Mouse (Mus musculus) c-Kit-positive CD71-positive TER-119-positive erythroid progenitor cells, embryonic 14.5 days (primary cell): ENCODE measurements around the gene Csrp1.

ENCODE experiments used
- DNase-seq: peaks from one replicate; pipeline ENCODE4 v3.0.0-alpha.2; 2013; ENCODE audit warnings: low spot score

The Csrp1 gene

DNA sequence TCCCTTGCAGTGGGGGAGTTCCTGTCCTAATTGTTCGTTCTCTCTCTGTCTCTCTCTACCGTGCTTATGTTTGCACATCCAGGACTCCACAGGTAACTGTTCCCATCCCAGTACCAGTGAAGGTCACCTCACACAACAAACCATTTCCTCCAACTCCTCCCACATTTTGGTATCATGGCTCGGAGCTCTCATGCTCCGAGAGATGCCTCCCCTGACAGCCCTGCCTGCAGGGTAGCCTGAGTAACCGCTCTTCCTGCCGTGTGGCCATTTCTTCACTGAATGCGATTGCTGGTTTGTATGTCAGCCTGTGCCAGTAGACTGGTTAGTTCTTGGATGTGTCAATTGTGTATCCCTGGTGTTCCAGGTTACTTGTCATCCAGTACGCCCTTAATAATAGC, 51.7 kb downstream of the Csrp1 start:
- DNase-seq: no peak

DNA sequence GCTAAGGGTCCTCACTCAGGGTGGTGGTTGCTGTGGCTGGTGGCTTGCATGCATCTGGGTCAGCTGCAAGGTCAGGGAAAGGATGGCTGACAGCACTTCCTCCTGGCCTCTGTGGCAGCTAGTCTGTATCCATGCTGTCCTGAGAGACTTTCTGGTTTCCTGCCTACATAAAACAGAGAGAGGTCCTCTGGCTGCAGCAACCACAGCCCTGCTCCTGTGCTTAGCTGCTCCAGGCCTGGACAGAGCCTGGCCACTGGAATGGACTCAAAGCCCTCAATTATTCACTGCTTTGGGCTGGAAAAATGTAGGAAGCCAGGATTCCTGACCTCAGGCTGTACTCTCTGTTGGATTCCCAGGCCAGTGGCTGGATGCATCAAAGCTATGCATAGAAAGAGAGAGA, 56.7 kb downstream of the Csrp1 start:
- no peak for DNase-seq

DNA sequence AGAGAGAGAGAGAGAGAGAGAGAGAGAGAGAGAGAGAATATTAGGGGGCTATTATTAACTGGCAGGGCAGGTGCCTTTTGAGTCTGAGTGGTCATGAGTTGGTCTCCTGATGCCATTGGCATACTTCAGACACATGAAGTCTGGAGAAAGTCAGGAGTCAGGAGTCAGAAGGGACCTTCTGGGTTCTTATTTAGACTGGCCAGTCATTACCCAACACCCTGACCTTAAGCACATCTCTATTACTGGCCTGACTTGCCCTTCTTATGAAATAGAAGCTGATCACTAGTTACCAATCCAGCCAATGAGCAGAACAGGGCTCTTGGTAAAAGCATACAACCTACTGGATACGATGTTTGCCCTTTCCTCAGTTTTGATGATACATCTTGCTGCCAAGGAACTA, 57.2 kb downstream of the Csrp1 start:
- DNase-seq: no peak

DNA sequence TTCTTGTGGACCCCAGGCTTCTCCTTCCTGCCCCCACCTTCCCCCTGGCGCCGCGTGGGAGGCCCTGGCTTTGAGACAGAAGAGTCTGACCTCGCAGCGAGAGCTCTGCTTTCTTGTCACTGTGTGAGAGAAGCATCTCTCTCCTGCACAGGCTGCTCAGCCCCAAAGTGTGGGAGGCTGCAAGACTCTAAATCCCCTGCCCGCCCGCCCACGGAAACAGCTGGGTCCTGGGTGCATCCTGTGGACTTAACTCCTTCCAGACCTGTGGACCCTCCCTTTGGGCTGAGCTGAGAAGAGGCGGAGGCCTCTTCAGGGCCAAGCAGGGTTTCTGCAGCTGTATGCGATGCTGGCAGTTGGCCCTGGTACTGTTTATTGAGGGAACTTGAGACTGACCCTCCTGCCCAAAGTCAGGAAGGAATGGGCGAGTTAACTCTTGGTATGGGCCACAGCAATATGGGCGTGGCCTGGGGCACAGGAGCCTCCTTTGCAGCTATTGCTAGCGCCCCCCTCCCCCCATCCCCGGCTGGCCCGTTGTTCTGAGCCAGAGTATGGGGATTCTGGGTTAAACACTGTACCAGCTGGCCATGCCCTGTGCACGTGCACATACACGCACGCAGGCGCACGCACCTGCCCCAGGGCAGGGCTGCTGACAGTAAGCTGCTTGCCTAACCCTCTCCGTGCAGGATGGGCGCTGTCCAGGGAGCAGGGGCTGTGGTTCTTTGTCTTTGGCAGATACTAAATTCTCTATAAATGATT, 59.1 kb downstream of the Csrp1 start, which contains the start of gene Tnni1:
Gene Tnni1 (plus strand): TSS at position 655 of the 756 bp plus-strand sequence.
- DNase-seq: no peak

DNA sequence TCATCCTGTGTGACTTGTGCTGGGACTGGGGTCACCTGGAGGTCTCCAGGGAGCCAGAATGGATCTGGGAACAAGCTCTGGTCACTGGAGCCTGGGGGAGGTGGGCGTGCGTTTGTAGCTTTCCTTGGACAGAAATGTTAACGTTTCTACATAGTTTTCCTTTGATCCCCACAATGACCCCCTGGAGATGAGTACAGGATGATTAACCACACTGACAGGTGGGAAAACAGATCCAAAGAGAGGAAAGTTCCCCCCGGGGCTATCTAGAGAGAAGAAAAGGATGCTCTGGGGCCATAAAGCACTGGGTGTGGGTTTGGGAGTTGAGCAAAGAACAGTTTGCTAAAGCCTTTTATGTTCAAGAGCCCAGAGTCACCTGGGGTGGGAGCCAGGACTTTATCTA, 60.8 kb downstream of the Csrp1 start:
- DNase-seq: no peak

DNA sequence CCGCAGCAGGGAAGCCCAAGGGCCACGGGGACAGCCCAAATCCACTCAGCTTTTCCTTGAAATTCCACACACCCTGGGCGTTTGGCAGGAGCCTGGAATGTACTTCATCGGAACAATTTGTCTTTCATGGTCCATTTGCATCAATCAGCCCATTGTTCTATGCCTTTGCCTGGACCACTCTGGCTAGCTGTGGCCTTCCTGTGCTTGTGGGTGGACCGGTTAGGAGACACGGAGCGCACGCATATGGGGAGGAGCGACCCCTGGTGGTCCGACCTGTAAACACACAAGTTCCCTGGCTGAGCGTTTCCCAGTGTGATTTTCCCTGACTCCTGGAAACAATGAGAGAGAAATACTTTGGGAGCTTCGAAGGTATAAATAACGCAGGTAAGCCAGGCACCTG, 61.4 kb downstream of the Csrp1 start:
- peak; percentile 68 for DNase-seq

DNA sequence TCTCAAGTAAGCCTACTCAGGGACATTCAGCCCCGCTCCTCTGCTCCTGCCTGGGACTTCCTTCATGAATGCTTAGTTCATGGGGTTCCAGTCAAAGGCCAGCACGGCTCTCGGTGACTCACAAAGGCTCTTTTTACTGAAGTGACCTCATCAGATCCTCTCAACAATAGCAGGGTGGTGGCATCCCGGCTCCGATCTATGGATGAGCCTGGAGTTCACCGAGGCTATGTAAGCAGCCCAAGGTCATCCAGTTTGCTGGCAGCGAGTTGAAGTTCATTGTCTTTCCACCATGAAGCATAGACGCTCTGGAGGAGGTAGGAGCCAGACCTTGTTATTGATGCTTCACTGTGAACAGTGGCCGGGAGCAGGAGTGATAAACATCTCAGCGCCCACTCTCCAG, 63.0 kb downstream of the Csrp1 start:
- no peak for DNase-seq

DNA sequence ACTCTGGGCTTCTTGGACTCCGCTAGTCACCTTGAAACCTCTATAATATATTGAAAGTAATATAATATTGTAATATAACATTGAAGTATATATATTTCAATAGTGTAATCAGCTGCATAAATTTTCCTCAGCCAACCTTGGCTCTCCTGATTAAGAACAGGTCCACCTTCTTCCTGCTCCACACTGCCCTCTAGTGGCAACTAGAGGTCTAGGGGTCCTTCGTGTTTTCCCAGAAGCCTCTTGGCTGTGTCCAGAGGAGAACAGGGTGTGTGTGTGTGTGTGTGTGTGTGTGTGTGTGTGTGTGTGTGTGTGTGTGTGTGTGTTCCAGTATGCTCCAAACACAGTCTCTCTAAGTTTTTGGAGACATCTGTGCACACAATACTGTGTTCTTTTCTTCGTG, 67.9 kb downstream of the Csrp1 start:
- DNase-seq: peak; percentile 88

DNA sequence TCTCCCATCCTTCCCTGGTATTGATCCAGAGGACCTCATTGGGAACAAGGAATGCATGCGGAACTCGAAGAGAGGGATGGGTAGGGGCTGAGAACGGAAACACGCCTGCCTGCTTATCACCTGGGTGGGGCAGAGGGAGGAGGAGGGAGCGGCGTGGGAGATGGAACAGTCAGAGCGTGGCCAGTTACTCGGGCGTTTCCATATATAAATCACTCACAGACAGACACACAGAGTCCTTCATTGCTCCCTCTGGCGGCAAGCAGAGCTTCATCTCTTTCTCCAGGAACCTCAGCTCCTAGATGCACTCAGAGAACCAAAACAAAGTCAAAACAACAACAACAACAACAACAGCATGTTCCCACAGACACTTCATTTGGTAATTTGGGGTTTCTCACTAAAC, 68.8 kb downstream of the Csrp1 start:
- peak; percentile 47 for DNase-seq

DNA sequence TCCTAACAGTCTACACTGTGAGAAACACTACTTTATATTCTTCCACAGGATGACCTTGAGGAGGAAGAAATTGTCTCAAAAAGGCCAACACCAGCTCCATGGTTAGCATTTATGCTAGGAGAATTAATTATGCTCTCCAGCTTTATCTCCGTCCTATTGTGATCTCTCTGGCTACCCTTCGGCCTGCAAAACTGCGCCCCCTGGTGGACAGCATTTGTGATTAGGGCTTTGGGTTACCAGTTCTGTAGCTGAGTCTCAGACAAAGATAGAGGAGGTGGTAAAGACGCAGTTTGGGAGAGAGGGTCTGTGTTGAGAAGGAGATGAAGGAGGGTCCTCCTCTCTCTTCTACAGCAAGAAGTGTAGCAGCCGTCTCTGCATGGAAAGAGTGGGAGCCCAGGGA, 70.0 kb downstream of the Csrp1 start:
- DNase-seq: peak; percentile 73

DNA sequence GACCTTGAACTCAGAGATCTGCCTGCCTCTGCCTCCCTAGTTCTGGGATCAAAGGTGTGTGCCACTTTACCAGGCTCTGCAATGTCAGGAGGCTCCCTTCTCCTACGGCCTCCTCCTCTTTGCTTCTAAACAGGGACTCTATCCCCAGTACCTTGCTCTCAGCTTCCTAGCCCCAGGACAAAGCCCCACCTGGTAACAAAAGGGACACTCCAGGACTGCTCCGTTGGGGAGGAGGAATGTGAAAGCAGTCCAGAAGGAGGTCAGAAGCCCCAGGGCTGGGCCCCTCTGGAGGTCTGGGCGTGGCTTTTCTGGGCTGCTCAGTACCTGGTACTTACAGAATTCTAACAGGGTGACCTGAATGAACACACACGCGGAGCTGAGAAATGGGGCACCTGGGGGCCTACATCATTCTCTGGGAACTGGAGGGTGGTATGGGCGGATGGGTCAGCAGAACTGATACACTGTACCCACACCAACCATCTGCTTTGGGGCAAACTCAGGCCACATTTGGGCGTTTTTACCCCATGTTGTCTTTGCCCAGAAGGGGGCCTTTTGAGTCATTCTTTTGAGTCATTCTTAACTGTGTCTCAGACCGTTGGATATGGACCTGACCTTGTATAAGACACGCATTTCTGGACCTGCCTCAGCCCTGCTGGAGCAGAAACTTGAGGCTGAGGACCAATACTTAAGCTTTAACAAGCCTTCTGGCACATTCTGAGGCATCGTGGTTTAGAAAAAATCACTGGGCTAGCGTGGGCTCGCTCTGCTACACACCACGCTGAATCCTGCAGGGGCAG, 72.5 kb downstream of the Csrp1 start:
- no peak for DNase-seq

DNA sequence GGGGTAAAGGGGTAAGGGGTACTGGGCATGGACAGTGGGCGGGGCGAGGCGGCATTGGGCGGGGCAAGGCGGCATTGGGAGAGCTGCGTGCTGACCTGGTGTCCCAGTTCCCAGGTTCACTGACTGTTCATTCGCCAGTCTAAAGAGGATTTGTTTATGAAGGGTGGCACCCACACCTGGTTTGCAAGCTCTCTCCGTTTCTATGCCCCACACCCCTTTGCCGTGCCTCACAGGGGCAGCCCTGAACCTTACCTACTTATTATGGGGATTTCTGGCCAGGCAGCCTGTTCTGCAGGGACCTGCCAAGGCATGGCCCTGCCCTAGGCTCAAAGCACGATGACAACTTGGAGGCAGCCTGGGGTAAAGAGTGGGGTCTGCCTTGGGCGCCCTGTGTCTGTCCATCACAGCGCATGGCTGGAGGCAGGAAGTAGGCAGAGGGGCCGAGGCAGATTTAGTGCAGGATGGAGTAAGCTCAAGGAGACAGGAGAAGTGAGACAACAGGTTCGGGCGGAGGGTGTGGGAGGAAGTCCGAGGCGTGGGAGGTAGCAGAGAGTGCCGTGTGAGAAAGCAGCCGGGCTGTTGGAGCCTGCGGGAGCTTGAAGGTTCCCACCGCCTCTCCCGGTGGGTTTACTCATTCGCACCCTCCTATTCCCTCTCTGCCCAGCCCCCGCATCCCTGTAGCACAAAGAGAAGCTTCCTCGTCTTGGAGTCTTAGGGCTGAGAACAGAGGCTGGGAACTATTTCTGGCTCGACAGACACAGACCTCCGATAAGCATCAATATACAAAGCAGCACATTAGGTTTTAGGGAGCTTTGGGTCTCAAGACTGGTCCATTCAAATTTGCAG, 73.7 kb downstream of the Csrp1 start:
- DNase-seq: no peak

DNA sequence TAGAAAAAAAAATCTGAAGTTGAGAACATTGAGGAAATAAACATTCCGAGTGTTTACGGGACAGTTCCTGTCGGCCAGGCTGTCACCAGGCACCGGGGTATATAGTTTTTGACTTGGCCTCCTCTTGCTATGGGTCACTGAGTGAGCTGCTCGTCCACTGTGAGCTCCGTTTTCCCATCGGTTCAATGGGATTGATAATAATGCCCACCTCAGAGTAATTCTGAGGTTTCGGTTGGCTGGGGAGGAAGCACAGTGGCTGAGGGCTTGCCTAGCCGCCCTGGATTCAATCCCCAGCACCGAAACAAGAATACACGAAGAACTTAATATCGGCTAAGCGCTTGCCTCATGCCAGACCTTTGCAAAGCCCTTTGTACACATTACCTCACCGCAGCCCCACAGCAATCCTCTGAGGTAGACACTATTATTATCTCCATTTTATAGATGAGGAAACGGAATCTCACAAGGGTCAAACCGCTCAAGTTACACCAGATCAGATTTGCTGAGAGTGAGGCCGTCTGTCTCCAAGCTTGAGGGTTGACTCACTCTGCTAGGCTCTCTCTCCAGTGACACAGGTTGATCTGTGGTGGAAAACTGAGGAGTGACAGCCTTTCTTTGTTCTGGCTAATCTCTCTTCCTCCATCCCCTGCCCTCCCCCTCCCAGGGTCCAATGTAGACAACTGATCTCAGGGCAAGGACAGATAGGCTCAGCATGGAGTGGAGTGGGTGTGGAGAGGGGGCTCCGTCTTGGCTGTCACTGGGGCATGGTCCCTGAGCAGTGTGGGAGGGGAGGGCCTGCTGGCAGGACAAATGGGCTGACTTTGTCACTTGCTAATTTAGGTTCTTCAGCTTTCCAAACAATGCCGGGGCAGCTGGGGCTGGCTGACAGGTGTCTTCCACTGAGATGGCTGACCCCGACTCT, 74.6 kb downstream of the Csrp1 start:
- no peak for DNase-seq

DNA sequence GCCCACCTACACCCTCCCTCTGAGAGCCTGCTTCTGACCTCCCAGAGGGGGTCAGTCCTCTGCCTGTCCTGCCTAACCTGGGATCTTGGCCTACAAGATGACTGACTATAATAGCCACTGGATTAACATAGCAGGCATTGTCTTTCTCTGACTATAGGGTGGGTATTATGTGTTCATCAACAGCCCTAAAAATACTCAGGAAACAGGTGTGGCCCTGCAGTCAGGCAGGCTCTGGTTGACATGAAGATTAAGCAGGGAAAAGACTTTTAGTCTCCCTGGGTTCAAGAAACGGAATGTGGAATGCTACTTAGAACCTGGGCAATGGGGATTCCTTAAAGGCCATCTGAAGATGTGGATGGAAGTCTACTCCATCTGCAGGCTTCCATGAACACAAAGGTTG, 78.6 kb downstream of the Csrp1 start:
- no peak for DNase-seq

DNA sequence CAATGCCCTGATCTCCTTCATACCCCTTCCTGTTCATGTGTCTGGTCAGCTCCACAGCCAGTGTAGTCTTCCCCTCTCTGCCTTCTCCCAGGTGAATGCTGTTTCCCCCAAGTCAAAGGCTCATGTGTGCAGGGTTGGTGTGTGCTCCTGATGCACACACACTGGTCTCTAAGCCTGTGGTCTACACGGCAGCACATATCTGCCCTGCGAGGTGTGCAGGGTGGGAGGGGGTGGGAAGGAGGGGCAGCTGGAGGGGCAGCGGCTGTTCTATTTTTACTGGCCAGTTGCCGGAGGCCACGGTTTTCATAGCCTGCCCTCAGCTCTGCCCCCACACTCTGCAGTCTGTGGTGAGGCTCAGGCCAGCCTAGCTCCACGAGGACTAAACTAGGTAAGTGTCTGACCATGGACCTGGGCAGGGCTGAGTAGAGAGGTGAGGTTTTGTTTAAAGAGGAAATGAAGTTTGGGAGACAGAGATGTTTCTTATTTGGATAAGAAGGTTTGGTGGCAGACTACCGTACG, 79.3 kb downstream of the Csrp1 start:
- DNase-seq: no peak

DNA sequence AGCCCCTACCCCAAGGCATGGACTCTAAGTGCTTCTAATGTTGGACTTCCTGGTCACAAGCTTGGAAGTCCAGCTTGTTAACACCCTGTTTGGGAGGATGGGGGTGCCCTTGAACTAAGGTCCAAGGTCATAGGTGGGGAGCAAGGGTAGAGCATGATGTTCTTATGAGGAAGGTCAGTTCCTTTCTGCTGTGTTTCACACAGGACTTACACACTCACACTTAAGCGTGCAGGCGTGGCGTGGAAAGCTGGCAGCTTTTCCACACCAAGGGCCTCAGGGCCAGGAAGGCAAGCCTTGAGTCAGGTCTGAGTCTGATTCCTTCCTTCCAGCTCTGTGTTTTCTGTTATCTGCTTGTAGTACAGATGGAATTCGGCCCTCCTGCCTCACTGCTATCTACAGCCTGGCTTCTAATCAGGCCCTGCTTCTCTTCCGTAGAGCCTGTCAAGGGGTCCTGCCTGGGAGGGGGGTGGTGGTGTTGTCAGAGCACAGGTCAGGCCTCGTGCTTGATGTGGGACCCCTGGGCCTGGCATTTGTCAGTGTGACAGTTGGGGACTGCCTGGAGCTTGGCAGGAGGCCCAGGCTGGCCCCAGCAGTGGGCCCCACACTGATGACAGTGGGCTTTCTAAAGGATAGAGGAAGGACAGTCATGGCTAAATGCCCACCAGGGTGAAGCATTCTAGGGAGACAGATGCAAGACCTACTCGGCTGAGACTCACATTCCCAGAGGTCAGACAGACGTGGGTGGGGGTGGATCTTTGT, 80.5 kb downstream of the Csrp1 start:
- no peak for DNase-seq
